Mouse (Mus musculus) CD4-positive helper T cell, adult 2 months (primary cell): ENCODE measurements around the gene Phf13.

Experiments used
- DNase-seq: peaks from one replicate; pipeline ENCODE4 v3.0.0-alpha.2; 2012; ENCODE audit warnings: low read depth, missing footprints, low spot score

The Phf13 gene

GRCm38 (mm10) chr4:151948497-151949471 is 47.3 kb downstream of the Phf13 start:
- no peak for DNase-seq

- no peak for DNase-seq
Measured at GRCm38 (mm10) chr4:151946211-151946610, 49.8 kb downstream of the Phf13 start.
